Mouse (Mus musculus) kidney, adult 9 months (tissue): ENCODE results near the gene A130010J15Rik.

Experiments used
- DNase-seq: peaks from one replicate; pipeline ENCODE4 v3.0.0; 2022

Gene A130010J15Rik

GRCm38 (mm10) chr1:193201383-193201778 is 33.5 kb downstream of the A130010J15Rik start, which contains the start of gene Traf3ip3:
Gene Traf3ip3 (minus strand): TSS chr1:193201703.
- no peak for DNase-seq

GRCm38 (mm10) chr1:193203821-193204220 is 36.0 kb downstream of the A130010J15Rik start:
- DNase-seq, result no peak

GRCm38 (mm10) chr1:193205431-193205830 is 37.6 kb downstream of the A130010J15Rik start:
- DNase-seq, result peak; percentile 70

- no peak for DNase-seq
Observed at GRCm38 (mm10) chr1:193207503-193207902, 39.7 kb downstream of the A130010J15Rik start, which contains the start of gene Lamb3. Gene Lamb3 (plus strand): TSS chr1:193207699.

- DNase-seq, result peak; percentile 84
Observed at GRCm38 (mm10) chr1:193208178-193208577, 40.3 kb downstream of the A130010J15Rik start.

- DNase-seq, result no peak
Observed at GRCm38 (mm10) chr1:193211371-193211770, 43.5 kb downstream of the A130010J15Rik start.

- no peak for DNase-seq
Observed at GRCm38 (mm10) chr1:193214053-193214452, 46.2 kb downstream of the A130010J15Rik start.

- no peak for DNase-seq
Observed at GRCm38 (mm10) chr1:193216000-193216399, 48.2 kb downstream of the A130010J15Rik start.

GRCm38 (mm10) chr1:193220408-193220807 is 52.6 kb downstream of the A130010J15Rik start:
- no peak for DNase-seq

- no peak for DNase-seq
Observed at GRCm38 (mm10) chr1:193225531-193225930, 57.7 kb downstream of the A130010J15Rik start.

GRCm38 (mm10) chr1:193226114-193226513 is 58.3 kb downstream of the A130010J15Rik start:
- no peak for DNase-seq

- peak; percentile 47 for DNase-seq
Observed at GRCm38 (mm10) chr1:193226724-193227522, 59.1 kb downstream of the A130010J15Rik start.
